13 mouse cellular contexts compared by ENCODE assay signal in genomic region chr2:59351303-59352099, GRCm38 (mm10).
DNase-seq lines count a peak whose midpoint lies in the region; ATAC-seq and TF ChIP-seq lines count a peak whose summit lies in the region.
"Had no signal": no experiment of that assay in that cellular context is flagged by ENCODE, and none has a peak within 500 bp of the region (broad histone marks: within the 10 kb centered on the region; RNA-seq: fewer than 3 reads in every experiment).

No protein-coding gene starts in this region.

- H3K4me3 ChIP-seq in E14TG2a.4 (replicated peaks; ENCODE audit: low read length) = 0 out of 2 replicates have a peak overlapping the region, but pooled peaks have one; percentile 17
- no peak overlapping the region for H3K4me3 ChIP-seq in forebrain, embryonic 15.5 days
- H3K4me3 ChIP-seq in midbrain, embryonic 14.5 days (replicated peaks; ENCODE audit: low read depth, low read length) = no peak overlapping the region
- H3K4me3 ChIP-seq: limb, embryonic 13.5 days; myocyte had no signal

- H3K4me1 ChIP-seq in E14TG2a.4 (replicated peaks; ENCODE audit: low read depth, low read length) = peaks cover 70% of the 10 kb centered on the region
- H3K4me1 ChIP-seq in forebrain, embryonic 15.5 days = peaks cover 19% of the 10 kb centered on the region
- no peaks in the 10 kb centered on the region for H3K4me1 ChIP-seq in midbrain, embryonic 14.5 days (ENCODE audit: control insufficient read depth, insufficient read depth, low read length)

- H3K36me3 ChIP-seq in E14TG2a.4 (ENCODE audit: insufficient read depth, low read length) = peaks cover 81% of the 10 kb centered on the region
- peaks cover 9% of the 10 kb centered on the region; the same call in 1 of the 2 replicates for H3K36me3 ChIP-seq in forebrain, embryonic 15.5 days
- H3K36me3 ChIP-seq in midbrain, embryonic 14.5 days (ENCODE audit: control insufficient read depth, insufficient read depth, low read length) = peaks cover 26% of the 10 kb centered on the region

- WGBS in forebrain, embryonic 15.5 days = 45% methylated on average over 16 of the region's 16 CpGs
- WGBS in midbrain, embryonic 14.5 days = 83% methylated on average over 16 of the region's 16 CpGs

- H3K27me3 ChIP-seq in E14TG2a.4 (ENCODE audit: insufficient read depth, low read length) = no peaks in the 10 kb centered on the region
- no peaks in the 10 kb centered on the region for H3K27me3 ChIP-seq in forebrain, embryonic 15.5 days
- H3K27me3 ChIP-seq in midbrain, embryonic 14.5 days (ENCODE audit: control insufficient read depth, insufficient read depth, low read length) = no peaks in the 10 kb centered on the region
- H3K27me3 ChIP-seq: limb, embryonic 13.5 days had no signal

- DNase-seq in NIH3T3 (ENCODE audit: low read depth) = peak; percentile 12
- peak; percentile 44 for DNase-seq in midbrain, embryonic 14.5 days
- DNase-seq in layer of hippocampus, adult 8-10 months (ENCODE audit: low spot score in 2 of 2) = no peak
- DNase-seq in left cerebral cortex, postnatal 36 days (ENCODE audit: low spot score in 2 of 2) = no peak
- DNase-seq: embryo, embryonic 11 days had no signal

- intact Hi-C loops in left cerebral cortex, postnatal 36 days (cut with DNase I) = loop anchor here (5.0 kb wide), 2 partner anchors 71 to 189 kb away; partner anchors contain the start of genes Ccdc148 and Pkp4

- peak overlapping the region; percentile 1 for H3K4me2 ChIP-seq in forebrain, embryonic 15.5 days (replicated peaks)
- H3K4me2 ChIP-seq in midbrain, embryonic 14.5 days (ENCODE audit: low read length) = no peak overlapping the region
- H3K4me2 ChIP-seq: heart, embryonic 11.5 days; limb, embryonic 13.5 days had no signal

- H3K9me3 ChIP-seq in E14TG2a.4 (ENCODE audit: low read length) = no peaks in the 10 kb centered on the region
- H3K9me3 ChIP-seq in forebrain, embryonic 15.5 days = no peaks in the 10 kb centered on the region
- H3K9me3 ChIP-seq in midbrain, embryonic 14.5 days (ENCODE audit: control insufficient read depth, low read length) = no peaks in the 10 kb centered on the region
- H3K9me3 ChIP-seq: limb, embryonic 13.5 days had no signal

- H3K9ac ChIP-seq in forebrain, embryonic 15.5 days (replicated peaks) = no peak overlapping the region
- H3K9ac ChIP-seq in midbrain, embryonic 14.5 days (replicated peaks; ENCODE audit: low read length) = no peak overlapping the region; the same call in 1 of the 2 replicates
- H3K9ac ChIP-seq: limb, embryonic 13.5 days had no signal

- TF ChIP-seq CTCF in E14TG2a.4 (conservative IDR thresholded peaks at IDR 0.05; ENCODE audit: low read length) = no peak

- ATAC-seq in forebrain, embryonic 15.5 days (replicated peaks) = peak; percentile 87
- ATAC-seq in midbrain, embryonic 14.5 days (ENCODE audit: low FRiP score, low TSS enrichment) = peak; percentile 51; the same call in 1 of the 2 replicates
- ATAC-seq in erythroid progenitor cell, adult 5-6 weeks (replicated peaks; ENCODE audit: low FRiP score, poor library complexity, severe bottlenecking) = no peak
- no peak for ATAC-seq in frontal cortex, adult (ENCODE audit: low TSS enrichment)
- ATAC-seq: activated CD4-positive, CD25-positive, alpha-beta regulatory T cell, adult 4 months had no signal

- H3K27ac ChIP-seq in forebrain, embryonic 15.5 days (replicated peaks) = peak overlapping the region; percentile 76
- H3K27ac ChIP-seq in midbrain, embryonic 14.5 days (replicated peaks; ENCODE audit: low read depth, low read length) = peak overlapping the region; percentile 34
- H3K27ac ChIP-seq: limb, embryonic 13.5 days had no signal

Comparison
In these comparisons a context has a peak if more than half of its experiments do, and no peak if none do; other contexts are left out.
1. DNase-seq: peak in NIH3T3 (single experiment) and midbrain, embryonic 14.5 days (single experiment); none in layer of hippocampus, adult 8-10 months (0 of 2) and left cerebral cortex, postnatal 36 days (0 of 2).
2. ATAC-seq: peak in forebrain, embryonic 15.5 days (single experiment) and midbrain, embryonic 14.5 days (single experiment); none in erythroid progenitor cell, adult 5-6 weeks (single experiment) and frontal cortex, adult (single experiment).